23 mouse cellular contexts compared by ENCODE assay signal in genomic region chr4:42972952-42973351, GRCm38 (mm10).
"Had no signal": no experiment of that assay in that cellular context is flagged by ENCODE, and none has a peak within 500 bp of the region (broad histone marks: within the 10 kb centered on the region; RNA-seq: fewer than 3 reads in every experiment).

No protein-coding gene starts in this region.

- H3K27me3 ChIP-seq: heart, embryonic 12.5 days; hindbrain, embryonic 12.5 days; intestine, embryonic 15.5 days had no signal

- ATAC-seq: hindbrain, embryonic 16.5 days; inflammation-experienced regulatory T-cells, adult 6 months; intestine, embryonic 15.5 days; intestine, postnatal 0 days had no signal

- H3K9ac ChIP-seq: heart, embryonic 12.5 days; hindbrain, embryonic 12.5 days; hindbrain, embryonic 14.5 days; intestine, embryonic 15.5 days; liver, embryonic 13.5 days had no signal

- H3K4me2 ChIP-seq: heart, embryonic 12.5 days; hindbrain, embryonic 12.5 days; hindbrain, embryonic 14.5 days; intestine, embryonic 15.5 days; liver, embryonic 11.5 days; liver, embryonic 13.5 days had no signal

- H3K36me3 ChIP-seq: intestine, embryonic 15.5 days had no signal

- H3K9me3 ChIP-seq: heart, embryonic 10.5 days; heart, embryonic 12.5 days; hindbrain, embryonic 10.5 days; hindbrain, embryonic 12.5 days; intestine, embryonic 15.5 days; liver, embryonic 13.5 days had no signal

- H3K4me1 ChIP-seq: hindbrain, embryonic 10.5 days; hindbrain, embryonic 12.5 days; intestine, embryonic 15.5 days; liver, embryonic 13.5 days had no signal

- H3K4me3 ChIP-seq: heart, embryonic 10.5 days; heart, embryonic 12.5 days; hindbrain, embryonic 10.5 days; hindbrain, embryonic 12.5 days; intestine, embryonic 15.5 days; layer of hippocampus, adult 2 months; left cerebral cortex, adult 2 months; liver, embryonic 13.5 days had no signal

- H3K27ac ChIP-seq: hindbrain, embryonic 10.5 days; hindbrain, embryonic 12.5 days; hindbrain, embryonic 14.5 days; intestine, embryonic 15.5 days; layer of hippocampus, adult 2 months; left cerebral cortex, adult 2 months; liver, embryonic 13.5 days had no signal

- DNase-seq: gastrocnemius, postnatal 25 days; heart, adult 18-20 months; heart, postnatal 10 days; heart, postnatal 4 days; kidney, adult 18-20 months; kidney, adult 9 months; kidney, postnatal 10 days; kidney, postnatal 25 days; kidney, postnatal 4 days; liver; liver, embryonic 13.5 days had no signal
